Mouse (Mus musculus) ES-Bruce4 (cell line): Measurements from ENCODE around the gene Kif16b.

Source experiments
- CTCF ChIP-seq: IDR thresholded peaks from one replicate; pipeline ENCODE4 v1.8.1; 2011; ENCODE audit warnings: low read depth, low read length
- EP300 ChIP-seq: IDR thresholded peaks from 2 replicates; pipeline ENCODE4 v1.6.1; 2011; ENCODE audit warnings: low read depth, low read length; ENCODE audit not compliant: insufficient read depth

- TF ChIP-seq EP300 (no peak), CTCF (no peak)
Observed at GRCm38 (mm10) chr2:142698650-142699049, 202.7 kb downstream of the Kif16b start.
